Mouse (Mus musculus): ENCODE data around the gene Zc3h12a.

DNA sequence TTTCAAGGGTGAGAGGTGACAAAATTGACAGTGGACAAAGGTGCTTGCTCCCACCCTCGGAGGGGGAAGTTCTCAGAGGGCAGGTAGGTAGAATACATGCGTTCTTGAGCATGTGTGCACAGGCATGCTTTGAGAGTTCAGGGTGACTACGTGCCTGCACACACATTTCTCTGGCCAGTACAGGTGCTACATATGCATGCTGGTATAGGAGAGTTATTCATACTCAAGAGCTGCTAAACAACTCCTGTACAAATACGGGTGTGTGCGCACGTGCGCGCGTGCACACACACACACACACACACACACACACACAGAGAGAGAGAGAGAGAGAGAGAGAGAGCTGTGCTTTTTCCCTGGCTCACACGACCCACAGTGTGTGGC lies 33.3 kb upstream of the Zc3h12a start:
- TF ChIP-seq GATA1 (IDR thresholded peaks at IDR 0.05; ENCODE audit: low read length) (no peak), TAL1 (IDR thresholded peaks at IDR 0.05; ENCODE audit: low read length) (no peak)
